Mouse (Mus musculus) embryonic facial prominence, embryonic 11.5 days (tissue): ENCODE measurements around the gene Gm10639. TPM values are rescaled to one million over a fixed set of nuclear protein-coding genes. Genes with fewer than 3 reads are reported as not detected.
"Not testable (repeated sequence)": the region's sequence is repeated elsewhere in the genome, so short reads cannot be mapped to it uniquely, and the experiment has no call there.

Source experiments
- ATAC-seq: fragments of 200-750 bp; cut with Nextera tagmentation; replicated peaks from 2 replicates; pipeline ENCODE4 v1.8.0; 2017; ENCODE audit warnings: low read depth; ENCODE audit not compliant: insufficient number of reproducible peaks, low FRiP score, low TSS enrichment
- DNase-seq: peaks from one replicate; pipeline ENCODE4 v3.0.0-alpha.2; 2015; ENCODE audit warnings: low spot score
- H3K27ac ChIP-seq: fragments of 300-500 bp; sonication (generic); replicated peaks from 2 replicates; pipeline ENCODE4 v1.5.1; 2014; ENCODE audit warnings: mild to moderate bottlenecking, low read depth, low read length, control low read depth
- H3K27me3 ChIP-seq: fragments of 300-500 bp; sonication (generic); 2 replicates; pipeline ENCODE4 v1.6.1; 2014; ENCODE audit warnings: mild to moderate bottlenecking, low read length, moderate library complexity, mixed read lengths; ENCODE audit not compliant: control insufficient read depth, insufficient read depth
- H3K36me3 ChIP-seq: fragments of 300-500 bp; sonication (generic); replicated peaks from 2 replicates; pipeline ENCODE4 v1.6.1; 2014; ENCODE audit warnings: low read depth, mild to moderate bottlenecking, low read length, moderate library complexity, mixed read lengths; ENCODE audit not compliant: control insufficient read depth, insufficient read depth
- H3K4me1 ChIP-seq: fragments of 300-500 bp; sonication (generic); 2 replicates; pipeline ENCODE4 v1.6.1; 2014; ENCODE audit warnings: low read length, mixed read lengths; ENCODE audit not compliant: control insufficient read depth, insufficient read depth
- H3K4me2 ChIP-seq: fragments of 300-500 bp; sonication (generic); 2 replicates; pipeline ENCODE4 v1.6.1; 2014; ENCODE audit warnings: low read depth, mild to moderate bottlenecking, control low read depth, low read length, moderate library complexity
- H3K4me3 ChIP-seq: fragments of 300-500 bp; sonication (generic); 2 replicates; pipeline ENCODE4 v1.5.1; 2014; ENCODE audit warnings: low read depth, low read length, control low read depth
- H3K9ac ChIP-seq: fragments of 300-500 bp; sonication (generic); replicated peaks from 2 replicates; pipeline ENCODE4 v1.6.1; 2014; ENCODE audit warnings: mild to moderate bottlenecking, control low read depth, low read length
- H3K9me3 ChIP-seq: fragments of 300-500 bp; sonication (generic); replicated peaks from 2 replicates; pipeline ENCODE4 v1.6.1; 2016; ENCODE audit warnings: mild to moderate bottlenecking, low read length, inconsistent platforms, mixed read lengths; ENCODE audit not compliant: control insufficient read depth
- WGBS: fragments of 180-500 bp; shearing (Covaris S2); extraction: QIAGEN DNeasy Blood & Tissue Kit; methylation state at CpG from one replicate; pipeline ENCODE4 v1.1.7; 2014; 5-methylcytosine and 5-hydroxymethylcytosine counted together
- polyA plus RNA-seq: library from polyadenylated mRNA; unstranded; fragments of >200 nt; fragmentation: Nextera tagmentation; extraction: Ambion mirVana; gene quantifications from 2 replicates; pipeline ENCODE4 v1.2.1, GENCODE M21; 2014

Gene Gm10639
- polyA plus RNA-seq: not detected in 2 replicates

- not testable (repeated sequence) for ATAC-seq, H3K9me3 ChIP-seq, H3K27me3 ChIP-seq, H3K4me1 ChIP-seq, H3K9ac ChIP-seq, H3K36me3 ChIP-seq, H3K4me2 ChIP-seq, H3K4me3 ChIP-seq, H3K27ac ChIP-seq, DNase-seq
- WGBS: 88% methylated on average over 3 of the region's 3 CpGs
Measured at GRCm38 (mm10) chr9:78289723-78290122, at the start of gene Gm10639. Gene Gm10639, plus strand, starts transcription at chr9:78289923.

DNA sequence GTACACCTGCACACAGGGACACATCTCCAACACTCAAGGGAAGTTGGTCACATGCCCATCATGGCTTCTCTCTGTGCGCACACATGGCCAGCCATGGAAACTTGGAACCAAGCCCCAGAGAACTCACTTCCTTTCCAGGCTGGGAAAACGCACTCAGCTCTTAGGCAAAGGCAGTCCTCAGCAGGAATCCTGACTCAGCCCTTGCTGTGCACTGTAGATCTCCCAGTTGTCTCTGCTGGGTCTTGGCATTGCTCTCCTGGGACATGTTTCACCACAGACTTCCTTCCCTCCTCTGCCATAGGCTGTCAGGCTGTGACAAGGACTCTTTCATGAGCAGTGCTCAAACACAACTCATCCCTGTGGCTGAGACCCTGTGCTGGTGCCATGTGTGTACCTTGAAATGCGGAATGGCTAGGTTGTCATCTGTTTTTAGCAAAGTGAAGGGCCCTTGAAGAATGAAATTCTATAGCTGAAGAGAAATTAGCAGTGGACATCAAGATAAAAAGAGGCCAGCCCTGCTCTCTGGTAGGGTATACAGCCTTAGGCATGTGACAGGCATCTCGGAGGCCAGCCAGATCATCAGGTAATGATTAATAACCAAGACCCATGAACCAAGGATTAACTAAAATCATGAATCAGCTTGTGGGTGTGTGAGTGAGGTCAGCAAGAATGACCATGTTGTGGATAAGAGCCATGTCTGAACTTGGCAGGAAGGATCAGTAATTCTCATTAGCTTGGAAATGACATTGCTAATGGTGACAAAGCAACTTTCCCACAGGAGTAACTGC is 33.8 kb upstream of the Gm10639 start:
- not testable (repeated sequence) for H3K27ac ChIP-seq, H3K4me2 ChIP-seq, H3K9ac ChIP-seq, H3K27me3 ChIP-seq, H3K4me3 ChIP-seq, H3K36me3 ChIP-seq, H3K4me1 ChIP-seq, DNase-seq, H3K9me3 ChIP-seq, ATAC-seq
- WGBS: 76% methylated on average over 4 of the region's 4 CpGs

DNA sequence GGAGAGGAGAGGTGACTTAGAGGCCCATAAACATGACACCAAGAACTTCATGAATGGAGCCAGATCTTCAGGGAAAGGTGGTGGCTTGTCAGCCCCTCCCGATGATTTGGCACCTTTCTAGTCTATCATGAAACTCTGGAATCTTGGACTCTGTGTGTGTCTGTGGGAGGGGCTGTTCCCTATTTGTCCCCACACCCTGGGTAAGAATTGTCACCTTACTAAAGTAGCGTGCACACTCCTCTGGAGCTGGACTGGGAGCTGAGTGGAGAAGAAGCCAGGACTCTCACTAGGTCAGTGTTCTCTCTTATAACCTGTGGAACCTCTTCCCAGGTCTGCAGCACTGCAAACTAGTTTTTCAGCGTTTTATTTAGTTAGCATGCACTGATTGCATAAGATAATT is 32.8 kb upstream of the Gm10639 start, which contains the start of gene Gm3776:
Gm3776 (plus strand) TSS at position 216 of the 400 bp plus-strand sequence.
- H3K36me3 ChIP-seq, H3K27ac ChIP-seq, DNase-seq, H3K4me2 ChIP-seq, H3K9ac ChIP-seq, ATAC-seq, H3K9me3 ChIP-seq, H3K4me3 ChIP-seq, H3K4me1 ChIP-seq, H3K27me3 ChIP-seq: not testable (repeated sequence)
- 83% methylated on average over 1 of the region's 3 CpGs for WGBS

- not testable (repeated sequence) for H3K9ac ChIP-seq, H3K27ac ChIP-seq, H3K4me2 ChIP-seq, H3K27me3 ChIP-seq, H3K4me3 ChIP-seq, H3K36me3 ChIP-seq, ATAC-seq, DNase-seq, H3K4me1 ChIP-seq, H3K9me3 ChIP-seq
- WGBS: 0% methylated on average over 1 of the region's 6 CpGs
Measured at GRCm38 (mm10) chr9:78259688-78260087, 30.0 kb upstream of the Gm10639 start.

GRCm38 (mm10) chr9:78270945-78271344 is 18.8 kb upstream of the Gm10639 start:
- not testable (repeated sequence) for H3K27me3 ChIP-seq, H3K27ac ChIP-seq, H3K4me3 ChIP-seq, H3K9me3 ChIP-seq, H3K9ac ChIP-seq, H3K4me2 ChIP-seq, H3K36me3 ChIP-seq, H3K4me1 ChIP-seq, ATAC-seq, DNase-seq
- WGBS: 80% methylated on average over 3 of the region's 3 CpGs

GRCm38 (mm10) chr9:78282002-78282711 is 7.6 kb upstream of the Gm10639 start:
- DNase-seq, H3K4me1 ChIP-seq, H3K4me3 ChIP-seq, H3K27ac ChIP-seq, H3K36me3 ChIP-seq, H3K27me3 ChIP-seq, H3K9me3 ChIP-seq, H3K9ac ChIP-seq, ATAC-seq, H3K4me2 ChIP-seq: not testable (repeated sequence)
- WGBS: 82% methylated on average over 4 of the region's 4 CpGs

DNA sequence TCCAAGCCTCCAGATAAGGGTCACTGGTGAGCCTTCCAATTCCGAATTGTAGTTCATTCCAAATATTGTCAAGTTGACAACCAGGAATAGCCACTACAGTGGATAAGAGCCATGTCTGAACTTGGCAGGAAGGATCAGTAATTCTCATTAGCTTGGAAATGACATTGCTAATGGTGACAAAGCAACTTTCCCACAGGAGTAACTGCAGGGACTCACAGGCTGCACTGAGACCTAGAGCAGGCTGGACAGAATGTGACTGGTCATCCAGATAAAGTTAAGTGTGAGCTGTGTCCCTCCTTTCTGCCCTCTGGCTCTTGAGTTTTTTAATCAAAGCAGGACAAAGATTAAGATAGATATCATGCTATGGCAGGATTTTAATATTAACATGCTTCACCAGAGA is 660 bp upstream of the Gm10639 start:
- H3K4me3 ChIP-seq, H3K27ac ChIP-seq, H3K9ac ChIP-seq, H3K9me3 ChIP-seq, H3K4me2 ChIP-seq, H3K27me3 ChIP-seq, H3K36me3 ChIP-seq, DNase-seq, ATAC-seq, H3K4me1 ChIP-seq: not testable (repeated sequence)
- WGBS: 67% methylated on average over 1 of the region's 1 CpGs

DNA sequence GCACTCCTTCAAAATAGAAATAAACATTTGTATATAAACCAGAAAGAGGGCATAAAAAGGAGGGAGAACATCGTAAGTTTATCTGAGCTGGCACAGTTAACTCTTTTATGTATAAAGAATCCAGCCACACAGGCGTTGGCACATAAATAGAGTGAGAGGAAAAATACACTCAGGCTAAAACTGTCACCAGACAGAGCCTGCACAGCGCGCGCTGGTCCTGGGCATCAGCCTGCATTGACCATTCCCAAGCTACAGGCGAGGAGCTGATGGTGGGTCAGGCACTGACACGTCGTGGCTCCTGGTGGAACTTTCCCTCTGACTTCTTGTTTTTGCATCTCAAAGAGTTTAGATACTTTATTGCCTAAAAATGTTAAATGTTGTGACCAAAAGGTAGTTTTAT is 2.7 kb downstream of the Gm10639 start:
- WGBS: 91% methylated on average over 8 of the region's 8 CpGs
- H3K4me1 ChIP-seq, H3K27me3 ChIP-seq, H3K9me3 ChIP-seq, H3K9ac ChIP-seq, H3K4me3 ChIP-seq, H3K27ac ChIP-seq, H3K4me2 ChIP-seq, H3K36me3 ChIP-seq, ATAC-seq, DNase-seq: not testable (repeated sequence)
